Mouse (Mus musculus): ENCODE results near the gene Rnase12.

- TF ChIP-seq CTCF (IDR thresholded peaks at IDR 0.05) (no peak), EP300 (IDR thresholded peaks at IDR 0.05; ENCODE audit: insufficient read depth, low read depth, low read length) (0 out of 2 replicates have a peak, but pooled peaks have one; percentile 53), POLR2A (IDR thresholded peaks at IDR 0.05; ENCODE audit: insufficient read depth, low read depth, low read length) (peak; percentile 19; the same call in 1 of the 2 replicates)
Observed at GRCm38 (mm10) chr14:51017256-51017655, 40.2 kb downstream of the Rnase12 start.
